Mouse (Mus musculus) small intestine, adult 2 months (tissue): Measurements from ENCODE around the gene Ippk.

Experiments used
- CTCF ChIP-seq: fragments of 200-500 bp; IDR thresholded peaks from 2 replicates; pipeline ENCODE4 v1.5.1; 2012; ENCODE audit warnings: low read depth, mild to moderate bottlenecking, control low read depth, inconsistent platforms, low read length, moderate library complexity, mixed read lengths; ENCODE audit not compliant: insufficient replicate concordance, insufficient read length; ENCODE audit errors: extremely low read depth
- POLR2A ChIP-seq: fragments of 200-500 bp; IDR thresholded peaks from 2 replicates; pipeline ENCODE4 v1.6.1; 2012; ENCODE audit warnings: low read depth, mild to moderate bottlenecking, control low read depth, inconsistent platforms, low read length, moderate library complexity

DNA sequence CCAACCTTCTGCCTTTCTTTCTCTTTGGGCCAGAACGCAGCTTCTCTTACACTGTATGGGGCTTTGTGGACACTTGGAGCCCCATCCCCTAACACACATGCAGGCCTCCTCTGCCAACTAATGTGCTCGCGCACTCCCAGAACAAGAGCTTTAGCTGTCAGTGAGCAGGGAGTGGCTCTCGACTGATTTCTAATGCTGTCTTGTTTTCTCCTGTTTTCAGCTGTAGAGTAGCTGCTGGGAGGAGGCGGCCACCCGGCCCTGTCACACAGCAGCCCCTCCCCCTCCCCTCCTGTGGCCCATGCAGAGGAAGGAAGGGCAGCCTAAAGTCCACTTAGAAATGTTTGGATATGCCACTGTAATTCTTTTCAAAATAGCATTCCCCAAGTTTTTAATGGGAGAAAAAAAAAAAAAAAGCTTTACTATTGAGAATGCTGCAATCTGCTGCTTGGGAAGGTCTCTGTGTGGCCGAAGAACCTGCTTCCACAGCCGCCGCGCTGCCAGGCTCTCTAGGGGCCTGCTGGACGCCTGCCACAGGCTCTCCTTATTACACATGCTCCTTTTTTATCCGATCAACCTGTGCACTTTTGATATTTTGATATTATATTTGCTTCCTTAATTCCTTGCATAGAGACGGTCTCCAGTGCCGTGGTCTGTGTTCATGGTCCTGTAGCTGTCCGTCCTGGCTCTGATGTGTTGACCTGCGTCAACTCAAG is 36.1 kb upstream of the Ippk start:
- TF ChIP-seq CTCF (no peak), POLR2A (no peak)
